Mouse (Mus musculus) frontal cortex, postnatal 25 days (tissue): ENCODE data around the gene Eif4a2.
A peak's percentile ranks its signal among the peaks of the same experiment; 100 is the strongest.

Experiments used
- DNase-seq, 2 experiments: peaks; one replicate each; pipeline ENCODE4 v3.0.0; 2022; ENCODE audit warnings: low spot score in 2 of 2

Eif4a2 gene

GRCm38 (mm10) chr16:23140911-23141310 lies 33.7 kb downstream of the Eif4a2 start:
- DNase-seq: no peak

GRCm38 (mm10) chr16:23144326-23144725 lies 37.1 kb downstream of the Eif4a2 start:
- DNase-seq: no peak

GRCm38 (mm10) chr16:23145211-23145610 lies 38.0 kb downstream of the Eif4a2 start:
- DNase-seq: no peak

GRCm38 (mm10) chr16:23146280-23146679 lies 39.0 kb downstream of the Eif4a2 start, which contains the start of gene Adipoq:
Gene Adipoq, plus strand, starts transcription at chr16:23146536.
- no peak for DNase-seq

- no peak for DNase-seq
These were observed 41.7 kb downstream of the Eif4a2 start for GRCm38 (mm10) chr16:23148936-23149335.

GRCm38 (mm10) chr16:23149396-23149795 lies 42.2 kb downstream of the Eif4a2 start:
- no peak for DNase-seq

- peak in 1 of 2 experiments; percentile 31 for DNase-seq
These were observed 44.2 kb downstream of the Eif4a2 start for GRCm38 (mm10) chr16:23151423-23151822.

GRCm38 (mm10) chr16:23154261-23154660 lies 47.0 kb downstream of the Eif4a2 start:
- no peak for DNase-seq

- no peak for DNase-seq
These were observed 49.8 kb downstream of the Eif4a2 start for GRCm38 (mm10) chr16:23157013-23157412.

- no peak for DNase-seq
These were observed 51.0 kb downstream of the Eif4a2 start for GRCm38 (mm10) chr16:23158292-23158691.

GRCm38 (mm10) chr16:23158957-23159356 lies 51.7 kb downstream of the Eif4a2 start:
- DNase-seq: no peak

- DNase-seq: no peak
These were observed 52.5 kb downstream of the Eif4a2 start for GRCm38 (mm10) chr16:23159749-23160148.

- DNase-seq: no peak
These were observed 54.9 kb downstream of the Eif4a2 start for GRCm38 (mm10) chr16:23162116-23162515.
